Mouse (Mus musculus): Measurements from ENCODE around the gene Mmgt2.

The Mmgt2 gene

DNA sequence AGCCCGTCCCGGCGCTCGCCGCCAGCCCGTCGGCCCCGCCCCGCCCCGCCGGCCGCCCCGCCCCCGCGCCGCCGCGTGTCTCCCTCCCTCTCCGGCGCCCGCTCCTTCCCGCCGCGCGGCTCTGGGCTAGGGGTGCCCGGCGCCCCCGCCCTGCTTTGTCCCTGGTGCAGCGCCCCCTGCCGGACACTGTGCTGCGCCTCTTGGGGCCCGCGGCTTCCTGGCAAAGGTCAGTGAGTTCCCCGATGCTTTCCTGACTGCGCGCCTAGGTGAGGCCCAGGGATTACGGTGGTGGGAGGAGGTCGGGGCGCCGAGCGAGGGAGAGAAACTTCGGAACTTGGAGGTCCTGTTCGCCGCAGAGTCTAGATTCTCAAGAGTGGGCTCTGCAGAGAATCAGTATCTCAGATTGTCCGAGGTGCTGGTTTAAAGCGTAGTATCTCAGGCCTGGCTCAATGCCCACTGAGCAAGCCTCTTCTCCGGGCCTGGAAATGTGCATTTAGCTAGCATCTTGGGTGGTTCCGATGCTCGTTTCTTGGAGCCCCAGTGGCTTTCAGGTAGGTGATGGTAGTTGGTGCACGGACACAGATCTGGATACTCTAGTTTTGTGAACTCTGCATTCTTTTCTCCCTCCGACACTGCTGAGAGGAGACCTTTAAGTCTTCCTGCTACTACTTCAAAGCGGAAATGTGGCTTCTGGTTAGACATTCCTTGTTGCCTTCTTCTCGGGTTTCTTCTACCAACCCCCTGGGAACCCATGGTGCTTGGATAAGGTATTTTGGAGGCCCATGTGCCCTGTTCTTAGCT, at the start of gene Mmgt2:
Gene Mmgt2, plus strand, starts transcription at position 74 of the 801 bp plus-strand sequence.
- DNase-seq = peak; percentile 99

DNA sequence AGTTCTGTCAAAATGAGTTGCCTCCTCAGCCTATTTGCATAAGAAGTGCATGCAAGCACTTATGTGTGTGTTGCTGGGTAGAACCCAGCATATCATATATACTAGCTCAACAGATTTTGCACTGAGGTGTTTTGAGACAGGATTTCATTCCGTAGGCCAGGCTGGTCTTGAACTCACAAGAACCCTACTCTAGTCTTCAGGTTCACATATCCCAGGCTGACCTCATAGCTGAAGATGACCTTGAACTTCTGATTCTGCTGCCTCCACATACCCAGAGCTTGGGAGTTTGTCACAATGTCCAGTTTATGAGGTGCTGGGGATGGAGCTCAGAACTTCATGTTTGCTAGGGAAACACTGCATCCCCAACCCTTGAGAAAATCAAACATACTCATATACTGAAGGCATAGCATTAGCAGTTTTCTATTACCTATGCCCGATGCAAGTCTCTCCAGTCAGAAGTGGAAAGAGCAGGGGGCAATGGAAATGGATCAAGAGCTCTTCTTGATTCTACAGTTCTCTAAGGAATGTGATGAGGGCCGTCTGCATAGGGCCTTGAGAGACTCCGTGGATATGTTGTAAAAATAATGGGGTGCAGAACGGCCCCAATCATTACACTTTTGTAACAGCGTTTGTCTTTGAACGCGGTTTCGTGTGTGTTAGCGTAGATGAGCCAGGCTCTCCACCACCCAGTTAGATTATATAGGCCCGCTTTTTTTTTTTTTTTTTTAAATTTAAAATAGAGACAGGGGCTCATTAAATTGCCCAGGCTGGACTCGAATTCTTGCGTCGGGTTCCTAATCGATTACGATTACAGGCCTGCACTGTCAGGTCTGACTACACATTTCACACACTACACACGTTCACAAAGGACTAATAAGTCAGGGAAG, 46.5 kb upstream of the Mmgt2 start:
- peak; percentile 84 for DNase-seq

- peak; percentile 100 for DNase-seq
These were observed 45.7 kb upstream of the Mmgt2 start for GRCm38 (mm10) chr11:62602619-62603311.

DNA sequence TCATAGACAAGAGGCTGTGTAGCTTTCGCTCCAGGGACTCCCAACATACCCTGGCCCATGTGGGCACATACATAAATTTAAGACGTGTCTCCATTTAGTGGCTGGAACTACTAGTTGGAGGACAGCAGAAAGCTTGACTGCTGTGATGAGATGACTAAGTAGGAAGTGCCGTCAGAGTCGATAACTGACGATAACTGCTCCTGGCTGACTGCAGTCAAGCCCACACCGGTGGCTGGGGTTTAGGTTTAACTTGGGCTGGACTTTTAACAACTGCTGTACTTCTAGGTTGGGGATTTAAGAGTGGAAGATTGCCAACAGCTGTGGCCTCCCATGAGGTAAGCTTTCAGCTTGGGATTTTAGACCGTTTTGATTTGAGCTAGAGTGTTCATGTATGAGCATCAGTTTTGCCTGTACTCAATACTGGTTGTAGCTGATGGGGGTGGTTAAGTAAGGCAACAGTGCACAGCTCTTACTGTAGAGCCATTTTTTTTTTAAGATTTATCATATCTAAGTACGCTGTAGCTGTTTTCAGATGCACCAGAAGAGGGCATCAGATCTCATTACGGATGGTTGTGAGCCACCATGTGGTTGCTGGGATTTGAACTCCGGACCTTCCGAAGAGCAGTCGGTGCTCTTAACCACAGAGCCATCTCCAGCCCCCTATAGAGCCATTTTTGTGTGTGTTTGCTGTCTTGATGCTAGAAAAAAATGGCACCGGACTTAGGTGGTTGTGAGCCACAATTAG, 45.0 kb upstream of the Mmgt2 start:
- DNase-seq = peak; percentile 86

DNA sequence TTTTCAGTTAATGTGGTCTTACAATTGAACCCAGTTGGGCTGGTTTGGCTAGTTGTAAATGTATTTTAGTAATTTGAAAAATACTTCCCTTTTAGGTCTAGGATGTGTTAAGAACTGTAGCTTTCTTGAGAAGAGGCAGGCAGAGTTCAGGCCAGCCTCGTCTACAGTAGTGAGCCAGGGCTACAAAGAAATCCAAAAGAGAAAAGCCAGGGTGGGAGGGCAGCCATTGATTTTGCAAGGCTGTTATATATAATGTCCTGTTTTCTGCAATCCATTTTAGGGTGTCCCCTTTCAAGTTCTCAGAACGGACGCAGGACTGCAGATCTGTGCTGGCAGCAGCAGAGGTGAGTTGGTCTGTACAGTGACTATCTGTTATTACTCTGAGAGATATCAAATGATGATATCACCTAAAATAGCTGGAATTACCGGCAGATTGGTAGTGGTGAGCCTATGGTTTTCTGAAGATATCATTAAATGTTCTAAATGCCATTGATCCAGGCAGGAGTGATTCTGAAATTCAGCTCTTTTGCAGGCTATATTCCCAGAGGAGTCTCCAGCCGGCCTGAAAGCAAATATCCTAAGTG, 44.2 kb upstream of the Mmgt2 start:
- peak; percentile 74 for DNase-seq

DNA sequence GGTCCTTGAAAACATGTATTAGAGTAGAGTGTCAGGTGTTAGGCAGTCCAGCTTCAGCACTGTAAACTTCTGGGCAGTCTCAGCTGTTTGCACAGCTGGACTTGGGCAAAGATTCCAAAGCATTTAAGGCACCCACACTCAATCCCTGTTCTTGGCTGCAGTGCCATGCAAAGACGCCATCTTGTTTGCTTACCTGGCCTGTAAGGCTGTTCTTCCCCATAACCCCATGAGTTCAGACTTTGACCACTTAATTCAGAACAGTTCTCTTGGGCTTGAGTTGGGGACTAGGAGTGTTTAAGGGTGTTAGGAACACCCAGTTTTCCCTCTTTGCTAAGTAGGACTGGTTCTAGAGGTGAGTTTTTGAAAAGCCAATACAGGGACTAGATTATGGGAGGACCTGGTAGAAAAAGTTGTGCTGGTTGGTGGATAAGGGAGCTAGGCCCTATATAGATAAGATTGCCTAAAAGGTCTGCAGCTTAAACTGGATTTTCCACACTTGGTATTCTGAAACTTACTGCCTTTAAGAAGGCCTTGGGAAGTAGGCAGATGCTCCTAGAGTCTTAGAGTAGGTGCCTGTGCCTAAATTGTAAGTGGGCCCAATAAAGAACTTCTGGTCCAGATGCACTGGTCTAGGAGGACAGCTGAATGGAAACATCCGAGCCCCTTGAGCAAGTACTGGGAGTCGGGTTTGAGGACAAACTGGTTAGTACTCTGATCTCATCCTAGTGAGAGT, 43.4 kb upstream of the Mmgt2 start:
- no peak for DNase-seq

DNA sequence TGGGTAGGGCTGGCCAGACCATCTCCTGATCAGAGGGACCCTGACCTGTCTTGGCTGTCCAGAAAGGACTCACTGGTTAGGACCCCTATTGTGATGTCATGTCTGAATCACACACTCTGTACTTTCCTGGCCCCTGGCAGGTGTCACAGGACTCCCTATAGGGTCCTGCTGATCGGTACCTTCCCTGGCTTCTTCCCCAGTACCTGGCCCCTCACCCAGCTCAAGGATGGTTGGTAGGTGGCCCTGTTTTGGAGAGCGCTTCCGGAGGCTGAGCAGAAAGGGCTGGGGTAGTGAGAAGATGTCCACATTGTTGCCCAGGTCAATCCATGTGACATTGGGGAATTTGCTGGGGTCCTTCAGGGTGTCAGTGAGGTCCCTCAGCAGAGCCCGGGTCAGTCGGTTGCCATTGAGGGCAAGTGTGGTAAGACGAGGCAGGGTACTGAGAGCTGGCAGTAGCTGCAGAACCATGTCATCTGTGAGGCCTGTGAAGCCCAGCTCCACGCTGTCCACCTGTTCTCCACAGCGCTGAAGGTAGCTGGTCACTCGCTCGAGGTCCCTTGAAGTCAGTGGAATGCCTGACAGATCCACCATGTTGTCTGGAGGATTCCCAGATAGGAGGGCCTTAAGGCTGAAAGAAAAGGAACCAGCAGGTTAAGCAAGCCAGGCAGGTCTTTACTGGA, 42.7 kb upstream of the Mmgt2 start:
- peak; percentile 90 for DNase-seq

GRCm38 (mm10) chr11:62606299-62607169, 41.9 kb upstream of the Mmgt2 start:
- peak; percentile 88 for DNase-seq

- no peak for DNase-seq
These were observed 41.1 kb upstream of the Mmgt2 start for GRCm38 (mm10) chr11:62607170-62607951.

GRCm38 (mm10) chr11:62607952-62608201, 40.6 kb upstream of the Mmgt2 start:
- peak; percentile 63 for DNase-seq

GRCm38 (mm10) chr11:62608826-62609675, 39.4 kb upstream of the Mmgt2 start:
- peak; percentile 86 for DNase-seq

DNA sequence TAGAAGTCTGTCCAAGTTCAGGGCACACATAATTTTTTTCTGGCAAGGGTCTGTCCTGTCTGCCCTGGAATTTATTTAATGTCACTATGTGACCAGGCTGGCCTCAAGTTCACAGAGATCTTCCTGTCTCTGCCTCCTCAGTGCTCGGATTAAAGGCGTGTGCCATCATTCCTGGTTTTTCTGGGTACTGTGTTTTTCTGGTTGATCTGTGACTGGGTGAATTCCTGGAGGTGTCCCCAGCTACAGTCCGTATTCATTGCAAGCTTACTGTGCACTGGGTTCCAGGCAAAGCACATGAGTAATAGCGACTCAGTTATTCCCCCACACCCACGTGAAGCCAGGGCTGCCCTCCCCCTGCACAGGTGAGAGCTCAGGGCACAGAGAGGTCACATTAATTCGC, 38.2 kb upstream of the Mmgt2 start:
- DNase-seq = peak; percentile 63

DNA sequence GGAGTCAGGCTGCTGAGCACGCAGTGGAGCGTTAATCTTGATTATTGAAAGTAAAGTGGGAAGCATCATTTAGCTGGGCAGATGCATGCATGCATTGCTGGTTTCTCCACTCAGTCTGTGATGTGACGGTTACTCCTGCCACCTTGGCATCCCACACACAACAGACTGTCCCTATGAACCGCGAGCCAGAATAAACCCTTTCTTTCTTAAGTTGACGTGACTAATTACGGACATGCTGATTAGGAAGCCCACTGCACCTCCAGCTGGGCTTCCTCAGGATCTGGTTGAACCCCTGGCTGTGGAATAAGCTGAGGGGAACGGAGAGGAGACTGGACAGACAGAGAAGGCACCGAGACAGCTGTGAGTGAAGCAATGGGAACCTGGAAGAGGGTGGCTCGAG, 35.9 kb upstream of the Mmgt2 start:
- DNase-seq = peak; percentile 50

DNA sequence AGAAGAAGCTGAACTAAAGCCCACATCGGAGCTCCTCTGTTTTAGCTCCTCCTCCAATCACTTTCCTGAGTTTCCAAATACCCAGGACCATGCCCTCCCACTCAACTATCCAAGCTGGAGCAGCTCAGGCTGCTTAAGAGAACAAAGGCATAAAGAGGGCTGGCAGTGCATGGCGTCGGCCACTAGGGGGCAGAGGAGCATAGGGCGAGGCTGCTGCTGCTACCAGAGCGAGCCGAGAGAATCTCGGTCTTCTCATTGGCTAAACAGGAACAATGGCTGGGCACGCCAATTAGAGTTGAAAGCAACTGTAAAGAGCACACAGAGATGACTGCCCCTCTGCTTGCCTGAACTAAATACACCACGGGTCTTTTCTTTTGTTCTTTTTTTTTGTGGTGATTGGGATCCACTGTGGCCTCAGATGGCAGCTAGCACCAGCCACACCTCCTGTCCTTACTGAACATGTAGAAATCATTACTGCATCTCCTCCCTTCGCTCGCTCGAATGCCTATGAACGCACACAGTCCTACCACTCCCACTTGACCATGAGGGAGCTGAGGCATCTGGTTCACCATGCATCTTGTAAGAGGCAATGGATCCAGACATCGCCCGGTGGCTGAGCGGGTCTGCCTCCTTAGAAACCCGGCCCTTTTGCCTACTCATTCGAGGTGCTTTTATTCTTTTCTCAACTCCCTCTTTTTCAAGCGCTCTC, 34.7 kb upstream of the Mmgt2 start:
- DNase-seq = peak; percentile 99

- DNase-seq = peak; percentile 66
These were observed 33.5 kb upstream of the Mmgt2 start for GRCm38 (mm10) chr11:62614876-62615410.

DNA sequence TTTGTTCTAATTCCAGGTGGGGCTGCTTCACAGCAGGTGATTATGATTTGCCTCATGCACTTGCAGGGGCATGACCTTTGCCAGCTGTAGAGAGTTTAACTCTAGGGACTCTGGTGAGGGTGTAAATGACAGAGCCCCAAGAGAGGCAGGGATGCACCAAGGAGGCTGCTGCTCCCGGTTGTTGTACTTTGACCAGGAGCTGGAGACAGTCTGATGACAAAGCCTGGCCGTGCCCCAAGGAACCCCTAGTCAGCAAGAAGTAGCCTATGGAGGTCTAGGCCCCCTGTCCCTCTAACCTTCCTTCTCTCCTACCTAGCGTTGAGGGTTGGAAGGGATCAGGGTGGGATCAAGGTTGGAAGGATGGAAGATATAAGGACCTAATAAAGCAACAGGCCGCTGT, 33.0 kb upstream of the Mmgt2 start:
- peak; percentile 72 for DNase-seq

GRCm38 (mm10) chr11:62621079-62621478, 27.4 kb upstream of the Mmgt2 start:
- DNase-seq = no peak
